In genomic region chr8:111875758-111876157, GRCm38 (mm10) we compare ENCODE assay signal across 8 mouse cellular contexts. TPM values are rescaled to one million over a fixed set of nuclear protein-coding genes. Genes with fewer than 3 reads are reported as not detected.
A peak's percentile ranks its signal among the peaks of the same experiment; 100 is the strongest.
DNase-seq lines count a peak whose midpoint lies in the region; ATAC-seq lines count a peak whose summit lies in the region.

No protein-coding gene starts in this region.

- peak overlapping the region; percentile 86 for H3K4me3 ChIP-seq in lung, embryonic 16.5 days (ENCODE audit: low read length)
- peak overlapping the region; percentile 79 for H3K4me3 ChIP-seq in embryonic facial prominence, embryonic 14.5 days (ENCODE audit: low read depth, low read length)
- peak overlapping the region; percentile 77 for H3K4me3 ChIP-seq in intestine, embryonic 14.5 days (ENCODE audit: low read depth, low read length)
- peak overlapping the region; percentile 98 for H3K4me3 ChIP-seq in megakaryocyte, embryonic 14.5 days (replicated peaks)

- no peak for ATAC-seq in lung, embryonic 16.5 days (ENCODE audit: low read depth)
- no peak for ATAC-seq in embryonic facial prominence, embryonic 14.5 days (ENCODE audit: low read depth)
- peak; percentile 1; the same call in 1 of the 2 replicates for ATAC-seq in intestine, embryonic 14.5 days (replicated peaks; ENCODE audit: low FRiP score, low TSS enrichment, low read depth)

- peak overlapping the region; percentile 87 for H3K4me2 ChIP-seq in lung, embryonic 16.5 days (ENCODE audit: low read depth, low read length)
- peak overlapping the region; percentile 72 for H3K4me2 ChIP-seq in embryonic facial prominence, embryonic 14.5 days (ENCODE audit: low read depth, low read length)
- H3K4me2 ChIP-seq in intestine, embryonic 14.5 days (ENCODE audit: low read length) = peak overlapping the region; percentile 72

- 17% methylated on average over 9 of the region's 9 CpGs for WGBS in lung, embryonic 16.5 days
- WGBS in embryonic facial prominence, embryonic 14.5 days = 18% methylated on average over 9 of the region's 9 CpGs
- WGBS in intestine, embryonic 14.5 days = 15% methylated on average over 9 of the region's 9 CpGs

- H3K36me3 ChIP-seq in lung, embryonic 16.5 days (ENCODE audit: control insufficient read depth, insufficient read depth, low read length) = no peaks in the 10 kb centered on the region
- H3K36me3 ChIP-seq in embryonic facial prominence, embryonic 14.5 days (ENCODE audit: control insufficient read depth, insufficient read depth, low read length) = 0 out of 2 replicates have a peak, but pooled peaks cover 4% of the 10 kb centered on the region
- H3K36me3 ChIP-seq in intestine, embryonic 14.5 days (ENCODE audit: control insufficient read depth, insufficient read depth, low read length) = no peaks in the 10 kb centered on the region
- no peaks in the 10 kb centered on the region for H3K36me3 ChIP-seq in megakaryocyte, embryonic 14.5 days (replicated peaks; ENCODE audit: low read length)

- peak overlapping the region; percentile 86 for H3K9ac ChIP-seq in lung, embryonic 16.5 days (ENCODE audit: low read length)
- H3K9ac ChIP-seq in embryonic facial prominence, embryonic 14.5 days (ENCODE audit: low read depth, low read length) = peak overlapping the region; percentile 76
- peak overlapping the region; percentile 59 for H3K9ac ChIP-seq in intestine, embryonic 14.5 days (ENCODE audit: low read length)

- no peaks in the 10 kb centered on the region for H3K9me3 ChIP-seq in lung, embryonic 16.5 days (ENCODE audit: control insufficient read depth, low read length)
- H3K9me3 ChIP-seq in embryonic facial prominence, embryonic 14.5 days (ENCODE audit: control insufficient read depth, low read length) = no peaks in the 10 kb centered on the region
- no peaks in the 10 kb centered on the region for H3K9me3 ChIP-seq in intestine, embryonic 14.5 days (ENCODE audit: control insufficient read depth, low read length)
- peaks cover 6% of the 10 kb centered on the region for H3K9me3 ChIP-seq in megakaryocyte, embryonic 14.5 days

- H3K27ac ChIP-seq in lung, embryonic 16.5 days (ENCODE audit: low read length) = peak overlapping the region; percentile 80
- H3K27ac ChIP-seq in embryonic facial prominence, embryonic 14.5 days (replicated peaks; ENCODE audit: low read depth, low read length) = peak overlapping the region; percentile 84
- peak overlapping the region; percentile 65; the same call in 1 of the 2 replicates for H3K27ac ChIP-seq in intestine, embryonic 14.5 days (ENCODE audit: low read depth)

- no peak for DNase-seq in lung, postnatal 10 days
- no peak for DNase-seq in embryonic facial prominence, embryonic 14.5 days (ENCODE audit: low spot score)
- DNase-seq in intestine, embryonic 14.5 days (ENCODE audit: low spot score) = peak; percentile 58
- peak; percentile 35 for DNase-seq in yolk sac, embryonic 10.5 days (ENCODE audit: low spot score)
- DNase-seq in spleen, adult 18-20 months = no peak
- DNase-seq in embryo, embryonic 10 days (ENCODE audit: low spot score) = no peak

- H3K27me3 ChIP-seq in lung, embryonic 16.5 days (ENCODE audit: control insufficient read depth, insufficient read depth, low read depth, low read length) = no peaks in the 10 kb centered on the region
- no peaks in the 10 kb centered on the region for H3K27me3 ChIP-seq in embryonic facial prominence, embryonic 14.5 days (replicated peaks; ENCODE audit: control insufficient read depth, insufficient read depth, low read length)
- no peaks in the 10 kb centered on the region for H3K27me3 ChIP-seq in intestine, embryonic 14.5 days (replicated peaks; ENCODE audit: control insufficient read depth, insufficient read depth, low read length)
- peaks cover 10% of the 10 kb centered on the region for H3K27me3 ChIP-seq in megakaryocyte, embryonic 14.5 days (replicated peaks)

- peaks cover 6% of the 10 kb centered on the region; the same call in 1 of the 2 replicates for H3K4me1 ChIP-seq in lung, embryonic 16.5 days (replicated peaks; ENCODE audit: control insufficient read depth, insufficient read depth, low read length)
- peaks cover 9% of the 10 kb centered on the region; the same call in 1 of the 2 replicates for H3K4me1 ChIP-seq in embryonic facial prominence, embryonic 14.5 days (ENCODE audit: control insufficient read depth, insufficient read depth, low read length)
- H3K4me1 ChIP-seq in intestine, embryonic 14.5 days (replicated peaks; ENCODE audit: control insufficient read depth, insufficient read depth, low read length) = peaks cover 4% of the 10 kb centered on the region; the same call in 1 of the 2 replicates
- H3K4me1 ChIP-seq in megakaryocyte, embryonic 14.5 days = peaks cover 31% of the 10 kb centered on the region

RNA-seq across cellular contexts. Expression of gene Tmem170, which starts 0.8 kb away (rescaled TPM):
- 10.1 and 10.9 TPM in 2 replicates for polyA plus RNA-seq in lung, embryonic 16.5 days (2015; fragmentation: Nextera tagmentation; extraction: Ambion mirVana)
- polyA plus RNA-seq in embryonic facial prominence, embryonic 14.5 days (2014; fragmentation: Nextera tagmentation; extraction: Ambion mirVana) = 3.6 and 4.1 TPM in 2 replicates
- 9.0 and 9.4 TPM in 2 replicates for polyA plus RNA-seq in intestine, embryonic 14.5 days (2014; fragmentation: Nextera tagmentation; extraction: Ambion mirVana)
- not detected in 2 replicates for polyA plus RNA-seq in megakaryocyte, embryonic 14.5 days (2012; ENCODE audit: insufficient read depth, low replicate concordance)

RNA-seq across cellular contexts. Expression of gene Cfdp1, which starts 21.7 kb away (rescaled TPM):
- 193 and 203 TPM in 2 replicates for polyA plus RNA-seq in lung, embryonic 16.5 days (2015; fragmentation: Nextera tagmentation; extraction: Ambion mirVana)
- polyA plus RNA-seq in embryonic facial prominence, embryonic 14.5 days (2014; fragmentation: Nextera tagmentation; extraction: Ambion mirVana) = 202 and 203 TPM in 2 replicates
- polyA plus RNA-seq in intestine, embryonic 14.5 days (2014; fragmentation: Nextera tagmentation; extraction: Ambion mirVana) = 166 and 198 TPM in 2 replicates
- polyA plus RNA-seq in megakaryocyte, embryonic 14.5 days (2012; ENCODE audit: insufficient read depth, low replicate concordance) = 16.9 TPM in 1 of 2 replicates, not detected in the other

RNA-seq across cellular contexts. Expression of gene Chst5, which starts 34.5 kb away (rescaled TPM):
- 14.2 and 15.4 TPM in 2 replicates for polyA plus RNA-seq in lung, embryonic 16.5 days (2015; fragmentation: Nextera tagmentation; extraction: Ambion mirVana)
- polyA plus RNA-seq in embryonic facial prominence, embryonic 14.5 days (2014; fragmentation: Nextera tagmentation; extraction: Ambion mirVana) = 4.7 and 5.4 TPM in 2 replicates
- 2.1 and 2.6 TPM in 2 replicates for polyA plus RNA-seq in intestine, embryonic 14.5 days (2014; fragmentation: Nextera tagmentation; extraction: Ambion mirVana)
- not detected in 2 replicates for polyA plus RNA-seq in megakaryocyte, embryonic 14.5 days (2012; ENCODE audit: insufficient read depth, low replicate concordance)

RNA-seq across cellular contexts. Expression of gene Tmem231, which starts 57.9 kb away (rescaled TPM):
- 17.5 and 19.6 TPM in 2 replicates for polyA plus RNA-seq in lung, embryonic 16.5 days (2015; fragmentation: Nextera tagmentation; extraction: Ambion mirVana)
- 14.9 and 15.8 TPM in 2 replicates for polyA plus RNA-seq in embryonic facial prominence, embryonic 14.5 days (2014; fragmentation: Nextera tagmentation; extraction: Ambion mirVana)
- 12.8 and 13.8 TPM in 2 replicates for polyA plus RNA-seq in intestine, embryonic 14.5 days (2014; fragmentation: Nextera tagmentation; extraction: Ambion mirVana)
- 1.9 and 2.4 TPM in 2 replicates for polyA plus RNA-seq in megakaryocyte, embryonic 14.5 days (2012; ENCODE audit: insufficient read depth, low replicate concordance)

Comparison
In these comparisons a context has a peak if more than half of its experiments do, and no peak if none do; other contexts are left out.
1. DNase-seq: peak in intestine, embryonic 14.5 days (single experiment) and yolk sac, embryonic 10.5 days (single experiment); none in lung, postnatal 10 days (single experiment), embryonic facial prominence, embryonic 14.5 days (single experiment), spleen, adult 18-20 months (0 of 2) and embryo, embryonic 10 days (single experiment).
2. Peak in every context shown above with its lines, with median percentiles within 50 percentile points of each other: H3K27ac ChIP-seq, H3K4me2 ChIP-seq, H3K4me3 ChIP-seq and H3K9ac ChIP-seq.